Mouse (Mus musculus): ENCODE data around the gene Lin28b. TPM values are rescaled to one million over a fixed set of nuclear protein-coding genes. Genes with fewer than 3 reads are reported as not detected.

Lin28b gene
- total RNA-seq, 2 experiments from 2014 or later: 1.1 TPM

DNA sequence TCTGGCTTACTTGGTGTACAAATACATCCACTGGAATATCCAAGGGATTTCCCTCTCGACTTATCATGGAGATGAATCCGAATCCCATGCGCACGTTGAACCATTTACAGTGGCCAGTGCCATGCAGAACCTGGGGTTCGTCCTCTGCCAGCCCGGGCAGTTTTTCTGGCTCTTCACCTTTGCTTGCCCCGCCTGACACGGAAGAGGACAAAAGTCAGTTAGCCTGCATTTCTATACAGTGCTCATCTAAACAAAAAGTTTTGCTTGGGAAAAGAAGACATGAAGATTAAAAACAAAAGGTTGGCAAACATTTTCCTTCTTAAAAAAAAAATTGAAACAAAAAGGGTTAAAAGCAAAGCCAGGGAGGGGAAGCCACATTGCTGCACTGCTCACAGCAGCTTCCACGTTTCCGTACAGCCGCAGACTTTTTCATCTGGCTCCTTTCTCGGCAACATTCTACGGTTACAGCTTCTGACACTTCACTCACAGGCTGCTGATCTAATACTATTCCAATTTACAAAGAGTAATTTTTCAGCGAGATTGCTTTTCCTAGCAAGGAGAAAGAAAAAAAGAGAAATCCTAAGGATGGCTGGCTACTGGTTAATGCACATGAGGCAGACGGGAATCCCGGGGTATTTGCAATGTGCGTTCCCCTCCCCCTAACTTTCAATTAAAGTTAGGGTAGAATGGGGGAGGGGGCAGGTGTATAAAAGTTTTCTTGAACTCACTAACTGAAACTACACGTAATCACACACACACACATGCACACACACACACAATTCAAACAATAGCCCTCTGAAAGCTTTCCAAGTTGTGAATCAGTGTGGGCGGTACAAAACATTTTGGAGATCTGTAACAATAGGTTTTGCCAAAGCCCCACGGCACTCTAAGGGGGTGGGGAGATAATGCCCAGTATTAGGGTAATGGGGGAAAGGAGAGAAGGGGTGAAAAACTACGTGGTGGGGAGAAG, 16.9 kb downstream of the Lin28b start:
- DNase-seq (ENCODE audit: low spot score in 2 of 2): no peak
- Histone ChIP-seq H3K27ac (no peak overlapping the region), H3K4me3 (no peak overlapping the region)
- no peak for TF ChIP-seq CTCF (conservative IDR thresholded peaks at IDR 0.05)

DNA sequence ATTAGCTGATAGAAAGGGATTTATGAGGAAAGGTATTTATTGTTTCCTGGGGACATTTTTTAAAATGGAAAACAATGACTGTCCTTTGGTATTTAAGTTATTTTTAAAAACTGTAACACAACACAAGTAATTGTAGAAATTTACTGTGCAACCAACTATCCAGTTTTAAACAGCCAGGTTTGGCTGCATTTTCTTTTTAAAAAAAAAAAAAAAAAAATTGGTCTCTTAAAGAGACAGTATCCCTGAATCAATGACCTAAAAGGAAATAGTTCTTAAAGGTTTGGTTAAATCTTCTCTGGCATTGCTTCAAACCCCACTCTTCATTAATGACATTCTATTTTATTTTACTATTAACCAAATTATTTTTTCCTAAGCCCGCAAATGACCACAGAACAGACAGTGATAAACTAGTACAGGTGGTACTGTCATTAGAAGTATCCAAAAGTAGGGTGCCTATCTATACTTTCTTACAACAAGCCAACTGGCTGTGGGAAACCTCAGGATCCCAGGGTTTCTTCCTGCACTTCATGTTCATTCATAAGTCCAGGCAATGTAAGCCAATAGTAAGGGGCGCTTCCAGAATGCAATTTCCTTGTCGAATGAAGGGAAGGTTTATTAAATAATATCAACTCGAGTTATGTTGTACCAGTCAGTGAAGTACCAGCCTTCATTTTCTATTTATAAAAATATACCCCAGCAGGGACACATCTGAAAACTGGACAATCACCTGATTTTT, 17.8 kb downstream of the Lin28b start:
- no peak for DNase-seq (ENCODE audit: low spot score in 2 of 2)
- Histone ChIP-seq H3K27ac (no peak overlapping the region), H3K4me3 (no peak overlapping the region)
- no peak for TF ChIP-seq CTCF (conservative IDR thresholded peaks at IDR 0.05)

DNA sequence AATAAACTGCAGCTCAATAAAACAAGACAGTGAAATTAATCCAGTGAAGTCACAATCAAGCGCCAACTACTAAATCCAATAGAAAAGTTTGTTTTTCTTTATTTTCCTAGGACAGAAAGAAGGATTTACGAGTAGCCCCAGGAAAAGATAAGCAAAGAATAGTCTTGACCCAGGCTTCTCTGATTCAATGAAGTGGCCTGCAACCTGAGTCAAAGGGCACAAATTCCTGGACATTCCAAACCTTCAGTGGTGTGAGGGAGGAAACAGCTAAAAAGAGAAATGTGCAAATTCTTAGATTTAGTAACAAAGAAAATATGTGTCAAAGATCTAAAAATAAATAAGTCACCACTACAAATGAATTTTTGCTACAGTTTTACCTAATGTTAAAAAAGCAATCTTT, 27.6 kb downstream of the Lin28b start:
- no peak for DNase-seq (ENCODE audit: low spot score in 2 of 2)
- no peak overlapping the region for H3K4me3 ChIP-seq
- H3K27ac ChIP-seq: no peak overlapping the region
- TF ChIP-seq CTCF (conservative IDR thresholded peaks at IDR 0.05): no peak

DNA sequence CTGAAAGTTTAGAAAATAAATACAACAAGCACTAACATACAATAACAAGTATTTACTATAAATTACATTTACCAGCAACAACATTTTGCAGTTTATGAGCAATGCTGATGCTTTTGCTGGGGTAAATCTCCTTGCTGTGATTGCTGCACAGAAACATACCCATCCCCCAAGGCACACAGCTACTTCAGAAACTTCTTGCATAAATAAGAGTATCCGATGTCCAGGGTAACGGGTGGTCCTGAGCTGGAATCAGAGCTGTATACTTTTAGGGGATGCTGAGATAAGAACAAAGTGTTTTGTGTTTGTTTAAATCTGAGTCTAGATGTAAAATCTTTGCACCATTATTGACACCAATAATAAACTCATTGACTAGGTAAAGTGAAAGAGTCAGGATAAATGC, 28.1 kb downstream of the Lin28b start:
- Histone ChIP-seq H3K4me3 (no peak overlapping the region), H3K27ac (no peak overlapping the region)

DNA sequence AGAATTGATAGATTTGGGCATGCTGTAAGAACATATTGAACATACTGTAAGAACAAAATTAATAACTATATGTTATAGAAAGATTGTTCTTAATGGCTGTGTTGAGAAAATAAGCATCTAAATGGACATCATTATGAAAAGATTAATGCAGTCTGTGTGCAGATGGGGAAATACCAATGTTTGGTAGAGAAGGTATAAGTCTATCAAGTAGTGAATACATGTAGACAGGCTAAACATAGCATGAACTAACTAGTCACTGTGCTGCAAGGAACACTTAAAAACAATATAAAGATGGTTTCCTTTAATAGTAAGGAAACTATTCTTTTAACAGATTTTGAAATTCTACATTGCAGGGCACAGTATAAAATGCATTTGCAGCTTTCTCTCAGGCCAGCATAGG, 39.6 kb downstream of the Lin28b start:
- TF ChIP-seq CTCF (conservative IDR thresholded peaks at IDR 0.05): no peak
- Histone ChIP-seq H3K27ac (no peak overlapping the region), H3K4me3 (no peak overlapping the region)
- DNase-seq (ENCODE audit: low spot score in 2 of 2): no peak

More for the DNA sequence above, 28.1 kb downstream of the Lin28b start:
- no peak for DNase-seq (ENCODE audit: low spot score in 2 of 2)
- no peak for TF ChIP-seq CTCF (conservative IDR thresholded peaks at IDR 0.05)

DNA sequence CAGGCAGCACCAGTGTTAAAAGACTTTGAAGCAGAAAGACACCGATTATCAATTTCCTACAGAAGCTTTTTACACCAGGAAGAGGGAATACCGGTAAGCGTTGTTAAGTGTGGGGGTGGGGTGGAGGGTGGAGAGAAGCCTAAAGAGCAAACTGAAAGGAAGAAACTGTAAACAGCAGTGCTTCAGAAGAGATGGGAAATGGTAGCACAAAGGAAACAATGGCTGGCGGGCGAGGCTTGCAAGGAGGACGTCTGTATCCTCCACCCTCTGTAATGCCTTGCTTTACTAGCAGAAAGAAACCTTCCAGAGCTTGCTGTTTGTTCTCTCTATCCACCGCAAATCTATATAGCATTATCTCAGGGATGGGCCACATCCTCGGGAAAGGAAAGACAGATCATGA, 40.0 kb downstream of the Lin28b start:
- no peak for DNase-seq (ENCODE audit: low spot score in 2 of 2)
- no peak for TF ChIP-seq CTCF (conservative IDR thresholded peaks at IDR 0.05)
- Histone ChIP-seq H3K27ac (no peak overlapping the region), H3K4me3 (no peak overlapping the region)

DNA sequence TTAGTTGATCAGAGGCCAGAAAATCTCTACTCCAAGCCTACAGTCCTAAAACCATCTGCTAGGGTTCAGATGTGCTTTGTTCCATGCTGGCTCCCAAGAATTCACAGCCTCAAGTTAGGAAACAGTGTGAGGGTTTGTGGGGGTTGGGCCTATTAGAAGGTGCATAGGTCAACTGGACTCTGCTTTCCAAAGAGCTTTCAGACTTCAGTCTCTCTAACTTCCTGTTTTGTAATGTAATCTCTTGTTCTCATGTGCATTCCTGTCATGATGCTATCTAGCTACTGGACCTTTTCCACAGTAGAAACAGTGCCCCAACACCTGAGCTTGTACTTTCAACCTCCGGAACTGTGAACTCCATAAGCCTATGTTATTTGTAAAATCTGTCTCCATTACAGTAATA, 63.8 kb downstream of the Lin28b start:
- TF ChIP-seq CTCF (conservative IDR thresholded peaks at IDR 0.05): no peak
- no peak overlapping the region for H3K27ac ChIP-seq
- H3K4me3 ChIP-seq: no peak overlapping the region
- no peak for DNase-seq (ENCODE audit: low spot score in 2 of 2)

DNA sequence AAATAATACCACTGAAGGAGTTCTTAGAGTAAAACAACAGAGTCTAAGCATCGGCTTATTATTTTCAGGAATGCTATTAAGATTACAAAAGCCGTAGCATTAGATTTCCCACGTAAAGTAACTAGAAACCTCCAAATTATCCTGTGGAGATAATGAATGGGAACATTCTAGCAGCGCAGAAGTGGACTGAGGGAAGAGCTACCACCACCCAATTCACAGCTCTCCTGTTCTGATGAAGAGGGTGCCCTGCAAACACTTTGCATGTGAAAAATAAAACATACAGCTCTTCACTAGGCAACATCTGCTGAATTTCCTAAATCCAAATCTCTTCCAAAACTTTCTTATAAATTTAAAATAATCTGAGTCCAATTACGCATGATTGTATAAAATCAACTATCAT, 74.1 kb downstream of the Lin28b start:
- DNase-seq (ENCODE audit: low spot score in 2 of 2): no peak
- no peak overlapping the region for H3K27ac ChIP-seq
- no peak overlapping the region for H3K4me3 ChIP-seq
- no peak for TF ChIP-seq CTCF (conservative IDR thresholded peaks at IDR 0.05)

DNA sequence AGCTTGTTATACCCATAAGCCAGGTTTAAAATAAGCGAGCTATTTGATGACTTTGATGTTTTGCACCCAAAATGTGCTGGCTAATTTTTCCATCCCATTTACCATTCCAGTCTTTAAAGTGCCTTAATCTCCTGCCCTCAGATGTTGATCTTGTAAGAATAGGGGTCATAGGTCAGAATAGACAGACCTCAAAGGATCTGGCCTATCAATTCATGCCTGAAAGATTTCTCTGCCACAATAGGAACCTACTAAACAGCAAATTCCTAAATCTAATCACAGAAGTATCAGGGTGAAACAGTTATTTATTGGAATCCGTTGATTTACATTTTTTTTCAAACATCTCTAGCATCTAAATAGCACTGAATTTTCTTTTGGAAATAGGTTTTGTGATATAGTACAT, 74.5 kb downstream of the Lin28b start:
- DNase-seq (ENCODE audit: low spot score in 2 of 2): no peak
- TF ChIP-seq CTCF (conservative IDR thresholded peaks at IDR 0.05): no peak
- H3K4me3 ChIP-seq: no peak overlapping the region
- H3K27ac ChIP-seq: no peak overlapping the region

DNA sequence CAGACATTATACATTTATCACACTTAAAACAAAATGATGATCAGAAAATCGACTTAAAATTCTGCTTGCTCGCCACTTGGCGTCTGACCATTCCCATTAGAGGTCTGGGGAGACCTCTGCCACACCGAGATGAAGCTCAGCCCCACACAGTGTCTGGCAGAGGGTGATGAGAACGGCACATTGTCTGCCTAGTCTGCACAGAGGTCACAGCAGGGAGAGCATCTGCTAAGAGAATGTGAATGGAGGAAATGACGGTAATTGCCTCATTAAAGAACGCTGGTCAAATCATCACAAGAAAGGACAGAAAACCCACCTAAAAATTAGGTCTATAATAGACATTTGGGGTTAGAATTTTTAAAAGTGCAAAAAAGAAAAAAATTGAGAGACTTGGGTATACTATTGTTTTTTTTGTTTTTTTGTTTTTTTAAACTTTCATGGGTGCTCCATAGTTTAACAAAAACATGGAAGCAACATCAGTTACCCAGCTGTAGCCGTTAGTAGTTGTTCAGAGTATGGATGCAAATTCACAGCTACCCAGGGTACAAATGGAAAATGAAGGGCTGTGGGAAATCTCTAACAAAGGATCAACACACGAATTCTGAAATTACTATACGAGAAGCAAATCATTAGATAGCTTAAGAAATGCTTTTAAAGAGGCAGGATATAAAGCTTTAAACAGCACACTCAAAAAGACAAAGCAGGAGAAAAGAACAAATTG, 75.4 kb downstream of the Lin28b start:
- H3K4me3 ChIP-seq: no peak overlapping the region
- no peak for TF ChIP-seq CTCF (conservative IDR thresholded peaks at IDR 0.05)
- DNase-seq (ENCODE audit: low spot score in 2 of 2): no peak

DNA sequence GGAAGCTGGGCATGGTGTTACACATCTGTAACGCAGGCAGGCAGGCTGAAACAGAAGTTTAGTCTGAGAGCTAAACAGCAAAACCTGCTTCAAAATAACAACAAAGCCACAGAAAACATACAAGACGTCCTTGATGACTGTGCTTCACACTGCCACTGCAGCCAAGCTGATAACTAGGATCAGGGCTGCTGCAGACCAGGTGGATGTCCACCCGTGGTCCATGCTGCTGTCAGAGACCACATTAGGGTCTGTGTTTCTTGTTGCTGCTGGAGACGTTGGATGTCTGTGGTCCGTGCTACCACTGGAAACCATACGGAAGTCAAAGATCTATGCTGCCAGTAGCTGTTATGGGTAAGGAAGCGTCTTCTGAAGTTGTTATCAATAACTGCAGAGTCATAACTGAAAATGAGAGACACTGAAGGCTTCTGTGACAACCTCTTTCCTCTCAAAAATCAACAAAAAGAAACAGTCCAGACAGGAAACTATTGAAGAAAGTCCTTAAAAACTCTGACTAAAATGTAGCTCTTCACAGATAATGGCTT, 86.4 kb downstream of the Lin28b start:
- no peak overlapping the region for H3K4me3 ChIP-seq
- no peak overlapping the region for H3K27ac ChIP-seq
- no peak for TF ChIP-seq CTCF (conservative IDR thresholded peaks at IDR 0.05)
- no peak for DNase-seq (ENCODE audit: low spot score in 2 of 2)

More for the DNA sequence above, 75.4 kb downstream of the Lin28b start:
- no peak overlapping the region for H3K27ac ChIP-seq

DNA sequence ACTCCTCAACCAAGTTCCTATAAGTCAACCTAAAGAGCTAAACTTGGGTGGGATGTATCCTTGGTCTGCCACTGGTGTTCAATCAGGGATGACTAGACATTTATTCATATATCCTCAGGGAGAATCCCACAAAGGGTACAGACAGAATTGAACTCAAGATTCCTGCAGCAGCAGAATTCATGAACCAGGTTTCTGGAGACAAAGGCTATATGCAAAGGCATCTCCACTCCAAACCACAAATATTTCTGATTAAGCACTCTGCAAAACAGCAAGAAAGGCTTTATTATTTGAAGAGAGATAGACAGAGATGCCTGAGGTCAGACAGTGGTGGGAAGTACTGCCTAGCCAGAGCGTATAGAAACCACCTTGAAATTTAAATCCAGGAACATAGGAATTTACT, 88.0 kb downstream of the Lin28b start:
- H3K4me3 ChIP-seq: no peak overlapping the region

DNA sequence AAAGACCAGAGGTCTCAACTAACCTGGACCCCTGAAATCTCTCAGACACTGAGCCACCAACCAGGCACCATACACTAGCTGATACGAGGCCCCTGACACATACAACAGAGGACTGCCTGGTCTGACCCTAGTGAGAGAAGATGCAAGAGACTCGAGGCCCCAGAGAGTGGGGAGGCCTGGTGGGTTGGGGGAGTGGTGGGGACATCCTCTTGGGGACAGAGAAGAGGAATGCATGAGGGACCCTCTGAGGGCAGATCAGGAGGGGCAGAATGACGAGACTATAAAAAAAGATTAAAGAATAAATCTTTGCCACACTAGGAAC, 103.6 kb downstream of the Lin28b start:
- TF ChIP-seq CTCF (conservative IDR thresholded peaks at IDR 0.05): no peak
- DNase-seq (ENCODE audit: low spot score in 2 of 2): no peak
- Histone ChIP-seq H3K4me3 (no peak overlapping the region), H3K27ac (no peak overlapping the region)

More for the DNA sequence above, 88.0 kb downstream of the Lin28b start:
- H3K27ac ChIP-seq: no peak overlapping the region
- no peak for DNase-seq (ENCODE audit: low spot score in 2 of 2)
- TF ChIP-seq CTCF (conservative IDR thresholded peaks at IDR 0.05): no peak
